Mouse (Mus musculus) G1E (cell line): Measurements from ENCODE around the gene Haghl.

Experiments used
- CTCF ChIP-seq: IDR thresholded peaks from 2 replicates; pipeline ENCODE4 v1.5.1; 2012; ENCODE audit warnings: low read depth, low read length, inconsistent platforms, mixed read lengths
- GATA1 ChIP-seq: IDR thresholded peaks from 2 replicates; pipeline ENCODE4 v1.6.1; 2012; ENCODE audit warnings: borderline replicate concordance, low read length, inconsistent platforms, mixed read lengths
- POLR2AphosphoS5 ChIP-seq: IDR thresholded peaks from 2 replicates; pipeline ENCODE4 v1.6.1; 2012; ENCODE audit warnings: low read depth, low read length, inconsistent platforms; ENCODE audit not compliant: insufficient replicate concordance
- TAL1 ChIP-seq: conservative IDR thresholded peaks from 2 replicates; pipeline ENCODE4 v1.6.1; 2012; ENCODE audit warnings: low read depth, low read length, inconsistent platforms, mixed read lengths

GRCm38 (mm10) chr17:25831451-25832281 lies 46.2 kb upstream of the Haghl start:
- no peak for TF ChIP-seq CTCF
- TF ChIP-seq GATA1 = no peak
- TF ChIP-seq TAL1 = no peak
- TF ChIP-seq POLR2AphosphoS5 = no peak
